Mouse (Mus musculus) E14TG2a.4 (cell line): ENCODE measurements at regions not wholly inside any gene's neighbourhood (a gene's known extent, or its start where the extent isn't known, plus 50 kb on each side); places are given as distances from the start of the nearest gene placed in this dataset.

Experiments used
- H3K27me3 ChIP-seq: 2 replicates; pipeline ENCODE4 v1.6.1; 2014; ENCODE audit warnings: low read length, control low read depth; ENCODE audit not compliant: insufficient read depth
- H3K36me3 ChIP-seq: 2 replicates; pipeline ENCODE4 v1.6.1; 2014; ENCODE audit warnings: low read length, control low read depth; ENCODE audit not compliant: insufficient read depth
- H3K4me1 ChIP-seq: replicated peaks from 2 replicates; pipeline ENCODE4 v1.6.1; 2014; ENCODE audit warnings: low read depth, low read length, control low read depth
- H3K4me3 ChIP-seq: replicated peaks from 2 replicates; pipeline ENCODE4 v1.5.1; 2014; ENCODE audit warnings: mild to moderate bottlenecking, low read length
- H3K9me3 ChIP-seq: 2 replicates; pipeline ENCODE4 v1.6.1; 2014; ENCODE audit warnings: low read length, control low read depth
- CTCF ChIP-seq: conservative IDR thresholded peaks from 2 replicates; pipeline ENCODE4 v1.5.1; 2014; ENCODE audit warnings: low read length
- NANOG ChIP-seq: IDR thresholded peaks from 2 replicates; pipeline ENCODE4 v1.6.1; 2014; ENCODE audit warnings: borderline replicate concordance, low read length, mixed read lengths
- POU5F1 ChIP-seq: IDR thresholded peaks from 2 replicates; pipeline ENCODE4 v1.6.1; 2014; ENCODE audit warnings: low read length, borderline replicate concordance

- TF ChIP-seq NANOG (no peak), POU5F1 (no peak), CTCF (no peak)
- Histone ChIP-seq H3K36me3 (no peaks in the 10 kb centered on the region), H3K4me3 (no peak overlapping the region), H3K9me3 (no peaks in the 10 kb centered on the region), H3K27me3 (peaks cover 36% of the 10 kb centered on the region), H3K4me1 (peaks cover 53% of the 10 kb centered on the region)
Measured at GRCm38 (mm10) chr11:84712731-84713130, 106.6 kb downstream of the Mrm1 start.

DNA sequence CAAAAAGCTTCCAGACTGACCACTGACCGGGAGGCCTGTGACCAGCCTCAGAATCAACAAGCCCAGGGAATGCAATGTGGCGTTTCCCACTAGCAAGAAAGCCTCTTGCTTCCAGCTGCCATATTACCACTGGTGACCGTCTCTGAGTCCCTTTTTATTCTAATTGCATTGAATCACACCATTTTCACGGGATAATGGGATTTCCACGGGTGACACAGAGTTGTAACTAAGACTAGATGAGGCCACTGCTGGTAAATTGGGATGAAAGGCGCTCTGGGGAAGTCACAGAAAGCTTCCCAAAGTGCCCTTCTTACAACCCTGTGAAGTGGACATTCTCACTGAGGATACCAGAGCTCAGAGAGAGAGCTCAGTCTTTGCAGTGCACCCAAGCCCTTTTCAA lies 107.4 kb downstream of the Mrm1 start:
- no peak for TF ChIP-seq CTCF
- TF ChIP-seq POU5F1 = no peak
- TF ChIP-seq NANOG = no peak
- H3K4me3 ChIP-seq = no peak overlapping the region
- H3K27me3 ChIP-seq = peaks cover 36% of the 10 kb centered on the region
- H3K4me1 ChIP-seq = peaks cover 61% of the 10 kb centered on the region
- no peaks in the 10 kb centered on the region for H3K9me3 ChIP-seq
- no peaks in the 10 kb centered on the region for H3K36me3 ChIP-seq

DNA sequence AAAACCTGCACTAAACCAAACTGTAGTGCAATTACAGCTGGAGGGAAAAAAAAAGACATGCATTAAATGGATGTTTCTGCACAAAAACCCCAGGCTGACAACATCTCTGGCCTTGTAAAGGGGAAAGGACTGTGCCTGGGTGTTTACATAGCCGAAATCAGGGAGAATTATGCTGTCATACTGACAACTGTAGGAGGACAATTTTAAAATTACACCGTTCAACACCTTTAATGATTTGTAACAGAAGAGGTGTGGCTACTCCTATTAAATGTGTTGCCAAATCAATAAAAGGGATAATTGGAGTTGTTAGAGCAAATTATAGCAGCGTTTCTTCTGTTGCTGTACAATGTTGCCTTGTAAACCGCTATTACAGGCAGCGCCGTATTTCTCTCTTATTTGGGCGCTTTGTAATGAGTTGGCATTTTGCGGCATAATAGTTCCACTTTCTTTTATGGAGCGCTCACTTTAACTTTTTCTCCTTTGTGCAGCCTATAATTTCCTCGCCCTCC lies 111.0 kb downstream of the Mrm1 start:
- H3K4me1 ChIP-seq = peaks cover 65% of the 10 kb centered on the region
- TF ChIP-seq POU5F1 (no peak), NANOG (no peak), CTCF (no peak)
- peaks cover 45% of the 10 kb centered on the region for H3K27me3 ChIP-seq
- no peaks in the 10 kb centered on the region for H3K9me3 ChIP-seq
- H3K4me3 ChIP-seq = peak overlapping the region; percentile 70
- no peaks in the 10 kb centered on the region for H3K36me3 ChIP-seq

GRCm38 (mm10) chr11:84707772-84708171 lies 111.5 kb downstream of the Mrm1 start:
- peaks cover 50% of the 10 kb centered on the region for H3K27me3 ChIP-seq
- H3K9me3 ChIP-seq = no peaks in the 10 kb centered on the region
- peaks cover 59% of the 10 kb centered on the region for H3K4me1 ChIP-seq
- TF ChIP-seq CTCF = no peak
- no peak for TF ChIP-seq POU5F1
- no peak for TF ChIP-seq NANOG
- H3K36me3 ChIP-seq = no peaks in the 10 kb centered on the region
- H3K4me3 ChIP-seq = peak overlapping the region; percentile 70

- H3K27me3 ChIP-seq = peaks cover 46% of the 10 kb centered on the region
- peaks cover 49% of the 10 kb centered on the region for H3K4me1 ChIP-seq
- no peaks in the 10 kb centered on the region for H3K36me3 ChIP-seq
- TF ChIP-seq CTCF = no peak
- no peak for TF ChIP-seq POU5F1
- TF ChIP-seq NANOG = no peak
- peak overlapping the region; percentile 70; the same call in 1 of the 2 replicates for H3K4me3 ChIP-seq
- H3K9me3 ChIP-seq = no peaks in the 10 kb centered on the region
Measured at GRCm38 (mm10) chr11:84706692-84707091, 112.6 kb downstream of the Mrm1 start.

DNA sequence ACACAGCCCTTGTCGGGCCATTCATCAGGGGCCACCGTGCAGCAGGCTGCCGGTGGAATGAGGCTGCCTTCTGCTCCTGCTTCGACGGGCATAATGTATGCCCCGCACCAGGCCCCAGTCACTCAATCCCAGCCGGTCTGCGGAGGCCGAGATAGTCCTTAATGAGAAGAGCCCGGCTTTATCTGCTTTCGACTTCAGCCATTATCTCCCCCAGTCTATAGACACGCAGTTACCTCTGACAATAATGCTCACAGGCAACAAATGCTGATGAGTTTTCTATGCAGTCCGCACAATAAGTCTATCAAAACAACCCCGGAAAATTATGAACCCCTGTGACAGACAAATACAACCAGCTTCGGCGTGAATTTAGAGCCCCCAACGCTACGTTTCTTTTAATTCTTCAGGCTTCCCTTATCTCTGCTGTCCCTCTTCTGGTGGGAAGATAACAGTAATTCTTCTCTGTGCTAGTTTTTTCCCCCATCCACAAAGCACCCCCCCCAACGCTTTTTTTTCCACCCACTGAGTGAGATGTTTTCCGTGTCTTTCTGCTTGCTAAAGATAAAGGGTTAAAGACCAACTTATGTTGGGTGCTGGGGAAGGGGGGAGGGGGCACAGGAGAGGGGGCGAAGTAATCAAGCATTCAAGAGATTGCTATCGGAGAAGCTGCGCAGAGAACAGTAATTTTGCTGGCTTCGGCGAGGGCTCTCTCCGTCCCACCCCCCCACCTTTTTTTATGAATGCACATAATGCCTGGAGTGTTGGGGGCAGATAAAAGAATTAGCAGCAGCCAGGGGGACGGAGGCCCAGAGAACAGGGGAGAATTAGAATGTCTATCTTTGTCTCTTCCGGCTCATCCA lies 117.8 kb downstream of the Mrm1 start:
- no peaks in the 10 kb centered on the region for H3K36me3 ChIP-seq
- H3K9me3 ChIP-seq = no peaks in the 10 kb centered on the region
- peaks cover 42% of the 10 kb centered on the region for H3K4me1 ChIP-seq
- H3K27me3 ChIP-seq = peaks cover 33% of the 10 kb centered on the region
- H3K4me3 ChIP-seq = 0 out of 2 replicates have a peak overlapping the region, but pooled peaks have one; percentile 17
- TF ChIP-seq CTCF (no peak), NANOG (no peak), POU5F1 (no peak)

- Histone ChIP-seq H3K4me3 (0 out of 2 replicates have a peak overlapping the region, but pooled peaks have one; percentile 21), H3K36me3 (no peaks in the 10 kb centered on the region), H3K9me3 (no peaks in the 10 kb centered on the region), H3K27me3 (peaks cover 17% of the 10 kb centered on the region; the same call in 1 of the 2 replicates), H3K4me1 (peaks cover 59% of the 10 kb centered on the region)
- TF ChIP-seq POU5F1 (peak; percentile 49; the same call in 1 of the 2 replicates), NANOG (no peak)
Measured at GRCm38 (mm10) chr11:84697521-84697920, 121.8 kb downstream of the Mrm1 start.

GRCm38 (mm10) chr11:84692638-84693037 lies 126.7 kb downstream of the Mrm1 start:
- Histone ChIP-seq H3K4me1 (peaks cover 57% of the 10 kb centered on the region), H3K27me3 (no peaks in the 10 kb centered on the region), H3K4me3 (no peak overlapping the region), H3K9me3 (no peaks in the 10 kb centered on the region), H3K36me3 (no peaks in the 10 kb centered on the region)
- TF ChIP-seq POU5F1 (no peak), NANOG (no peak), CTCF (no peak)
